Mouse (Mus musculus): Measurements from ENCODE around the gene Cfap97. TPM values are rescaled to one million over a fixed set of nuclear protein-coding genes. Genes with fewer than 3 reads are reported as not detected.

Gene Cfap97
- polyA plus RNA-seq, 1 experiment from 2014 or later, result 22.9 TPM

GRCm38 (mm10) chr8:46140376-46141120 is 11.0 kb upstream of the Cfap97 start:
- Histone ChIP-seq H3K4me2 (no peak overlapping the region), H3K9ac (no peak overlapping the region), H3K27ac (no peak overlapping the region), H3K36me3 (replicated peaks) (no peaks in the 10 kb centered on the region), H3K9me3 (no peaks in the 10 kb centered on the region), H3K4me1 (0 out of 2 replicates have a peak, but pooled peaks cover 8% of the 10 kb centered on the region), H3K27me3 (no peaks in the 10 kb centered on the region), H3K4me3 (replicated peaks) (no peak overlapping the region)
- ATAC-seq (ENCODE audit: low FRiP score), result no peak
- WGBS, result 82% methylated on average over 9 of the region's 9 CpGs

GRCm38 (mm10) chr8:46141688-46142087 is 9.9 kb upstream of the Cfap97 start:
- no peak overlapping the region for H3K4me2 ChIP-seq
- H3K9ac ChIP-seq, result no peak overlapping the region
- H3K9me3 ChIP-seq, result no peaks in the 10 kb centered on the region
- H3K4me1 ChIP-seq, result peaks cover 12% of the 10 kb centered on the region; the same call in 1 of the 2 replicates
- WGBS, result 91% methylated on average over 3 of the region's 3 CpGs
- H3K36me3 ChIP-seq (replicated peaks), result no peaks in the 10 kb centered on the region
- no peak overlapping the region for H3K27ac ChIP-seq
- H3K4me3 ChIP-seq (replicated peaks), result no peak overlapping the region
- ATAC-seq (ENCODE audit: low FRiP score), result no peak
- H3K27me3 ChIP-seq, result no peaks in the 10 kb centered on the region

GRCm38 (mm10) chr8:46142498-46143081 is 9.0 kb upstream of the Cfap97 start:
- Histone ChIP-seq H3K4me2 (no peak overlapping the region), H3K9me3 (no peaks in the 10 kb centered on the region), H3K4me3 (replicated peaks) (no peak overlapping the region), H3K9ac (no peak overlapping the region), H3K27ac (no peak overlapping the region), H3K4me1 (peaks cover 12% of the 10 kb centered on the region; the same call in 1 of the 2 replicates), H3K36me3 (replicated peaks) (no peaks in the 10 kb centered on the region), H3K27me3 (no peaks in the 10 kb centered on the region)
- no peak for ATAC-seq (ENCODE audit: low FRiP score)
- WGBS, result 93% methylated on average over 4 of the region's 4 CpGs

GRCm38 (mm10) chr8:46143470-46143869 is 8.1 kb upstream of the Cfap97 start:
- peaks cover 12% of the 10 kb centered on the region; the same call in 1 of the 2 replicates for H3K4me1 ChIP-seq
- no peaks in the 10 kb centered on the region for H3K9me3 ChIP-seq
- H3K27me3 ChIP-seq, result no peaks in the 10 kb centered on the region
- no peak overlapping the region for H3K9ac ChIP-seq
- H3K27ac ChIP-seq, result no peak overlapping the region
- no peak overlapping the region for H3K4me3 ChIP-seq (replicated peaks)
- H3K4me2 ChIP-seq, result no peak overlapping the region
- H3K36me3 ChIP-seq (replicated peaks), result no peaks in the 10 kb centered on the region
- no peak for ATAC-seq (ENCODE audit: low FRiP score)
- 79% methylated on average over 5 of the region's 5 CpGs for whole genome bisulfite sequencing

- peaks cover 12% of the 10 kb centered on the region; the same call in 1 of the 2 replicates for H3K4me1 ChIP-seq
- ATAC-seq (ENCODE audit: low FRiP score), result no peak
- no peak overlapping the region for H3K4me2 ChIP-seq
- no peak overlapping the region for H3K4me3 ChIP-seq (replicated peaks)
- no peaks in the 10 kb centered on the region for H3K9me3 ChIP-seq
- WGBS, result 57% methylated on average over 1 of the region's 1 CpGs
- H3K36me3 ChIP-seq (replicated peaks), result no peaks in the 10 kb centered on the region
- no peak overlapping the region for H3K27ac ChIP-seq
- H3K27me3 ChIP-seq, result no peaks in the 10 kb centered on the region
- H3K9ac ChIP-seq, result no peak overlapping the region
Measured at GRCm38 (mm10) chr8:46143924-46144323, 7.6 kb upstream of the Cfap97 start.

GRCm38 (mm10) chr8:46146173-46146572 is 5.4 kb upstream of the Cfap97 start:
- H3K9ac ChIP-seq, result no peak overlapping the region
- no peak overlapping the region for H3K4me2 ChIP-seq
- no peak for ATAC-seq (ENCODE audit: low FRiP score)
- H3K27me3 ChIP-seq, result no peaks in the 10 kb centered on the region
- no peak overlapping the region for H3K4me3 ChIP-seq (replicated peaks)
- no peaks in the 10 kb centered on the region for H3K9me3 ChIP-seq
- 51% methylated on average over 3 of the region's 3 CpGs for WGBS
- no peaks in the 10 kb centered on the region for H3K36me3 ChIP-seq (replicated peaks)
- peaks cover 18% of the 10 kb centered on the region for H3K4me1 ChIP-seq
- H3K27ac ChIP-seq, result no peak overlapping the region

GRCm38 (mm10) chr8:46149306-46149705 is 2.3 kb upstream of the Cfap97 start:
- no peaks in the 10 kb centered on the region for H3K36me3 ChIP-seq (replicated peaks)
- WGBS, result 90% methylated on average over 6 of the region's 6 CpGs
- H3K4me2 ChIP-seq, result no peak overlapping the region
- no peak overlapping the region for H3K4me3 ChIP-seq (replicated peaks)
- no peak overlapping the region for H3K9ac ChIP-seq
- peaks cover 11% of the 10 kb centered on the region for H3K27me3 ChIP-seq
- no peak for ATAC-seq (ENCODE audit: low FRiP score)
- no peak overlapping the region for H3K27ac ChIP-seq
- H3K4me1 ChIP-seq, result peaks cover 24% of the 10 kb centered on the region
- H3K9me3 ChIP-seq, result no peaks in the 10 kb centered on the region

GRCm38 (mm10) chr8:46149782-46150181 is 1.8 kb upstream of the Cfap97 start:
- Histone ChIP-seq H3K27ac (no peak overlapping the region), H3K4me2 (no peak overlapping the region), H3K9ac (no peak overlapping the region), H3K9me3 (no peaks in the 10 kb centered on the region), H3K27me3 (peaks cover 16% of the 10 kb centered on the region), H3K4me1 (peaks cover 19% of the 10 kb centered on the region), H3K4me3 (replicated peaks) (no peak overlapping the region), H3K36me3 (replicated peaks) (no peaks in the 10 kb centered on the region)
- WGBS, result 85% methylated on average over 9 of the region's 9 CpGs
- ATAC-seq (ENCODE audit: low FRiP score), result no peak

GRCm38 (mm10) chr8:46152064-46153031 is 777 bp downstream of the Cfap97 start, which contains the start of gene Snx25:
Gene Snx25, minus strand, starts transcription at chr8:46152159.
- peaks cover 18% of the 10 kb centered on the region for H3K27me3 ChIP-seq
- ATAC-seq (ENCODE audit: low FRiP score), result peak; percentile 90
- peak within 1 kb of the TSS; percentile 58 for H3K27ac ChIP-seq
- H3K4me2 ChIP-seq, result peak within 1 kb of the TSS; percentile 93
- H3K36me3 ChIP-seq (replicated peaks), result no peaks in the 10 kb centered on the region
- 4% methylated on average over 68 of the region's 103 CpGs for WGBS
- H3K4me1 ChIP-seq, result peaks cover 14% of the 10 kb centered on the region
- peak within 1 kb of the TSS; percentile 85 for H3K4me3 ChIP-seq (replicated peaks)
- no peaks in the 10 kb centered on the region for H3K9me3 ChIP-seq
- H3K9ac ChIP-seq, result peak within 1 kb of the TSS; percentile 86

- Histone ChIP-seq H3K27ac (no peak overlapping the region), H3K4me3 (replicated peaks) (peak overlapping the region; percentile 85), H3K4me2 (peak overlapping the region; percentile 93; the same call in 1 of the 2 replicates), H3K36me3 (replicated peaks) (no peaks in the 10 kb centered on the region), H3K4me1 (peaks cover 14% of the 10 kb centered on the region), H3K9ac (no peak overlapping the region), H3K27me3 (peaks cover 18% of the 10 kb centered on the region), H3K9me3 (no peaks in the 10 kb centered on the region)
- WGBS, result 48% methylated on average over 2 of the region's 2 CpGs
- no peak for ATAC-seq (ENCODE audit: low FRiP score)
Measured at GRCm38 (mm10) chr8:46153042-46153441, 1.5 kb downstream of the Cfap97 start.

GRCm38 (mm10) chr8:46162953-46163869 is 11.6 kb downstream of the Cfap97 start:
- H3K4me2 ChIP-seq, result peak overlapping the region; percentile 70
- no peaks in the 10 kb centered on the region for H3K9me3 ChIP-seq
- peak overlapping the region; percentile 87 for H3K27ac ChIP-seq
- peak overlapping the region; percentile 60 for H3K4me3 ChIP-seq (replicated peaks)
- H3K27me3 ChIP-seq, result no peaks in the 10 kb centered on the region
- H3K36me3 ChIP-seq (replicated peaks), result no peaks in the 10 kb centered on the region
- 2% methylated on average over 74 of the region's 77 CpGs for WGBS
- peak overlapping the region; percentile 70 for H3K9ac ChIP-seq
- ATAC-seq (ENCODE audit: low FRiP score), result peak; percentile 98
- peaks cover 19% of the 10 kb centered on the region for H3K4me1 ChIP-seq
